Mouse (Mus musculus): ENCODE measurements at regions not wholly inside any gene's neighbourhood (a gene's known extent, or its start where the extent isn't known, plus 50 kb on each side); places are given as distances from the start of the nearest gene placed in this dataset.

DNA sequence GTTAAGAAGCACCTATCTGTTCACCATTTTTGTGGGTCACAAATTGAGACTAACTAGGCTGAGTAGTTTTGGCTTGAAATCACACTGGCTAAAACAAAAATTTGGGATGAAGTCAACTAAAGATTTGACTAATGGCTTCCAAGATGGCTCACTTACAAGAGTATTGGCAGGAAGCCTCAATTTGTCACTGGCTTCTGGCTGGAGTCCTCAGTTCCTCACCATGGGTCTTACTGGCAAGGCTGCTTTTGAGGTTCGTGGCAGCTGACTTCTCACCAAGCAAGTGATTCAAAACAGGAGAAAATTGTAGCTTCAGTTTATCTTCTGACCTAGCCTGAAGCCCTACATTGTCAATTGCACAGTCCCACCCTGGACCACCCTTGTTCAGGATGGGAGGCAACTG, 250.0 kb upstream of the Nbea start:
- peak; percentile 72 for DNase-seq (ENCODE audit: low read depth, low spot score)

DNA sequence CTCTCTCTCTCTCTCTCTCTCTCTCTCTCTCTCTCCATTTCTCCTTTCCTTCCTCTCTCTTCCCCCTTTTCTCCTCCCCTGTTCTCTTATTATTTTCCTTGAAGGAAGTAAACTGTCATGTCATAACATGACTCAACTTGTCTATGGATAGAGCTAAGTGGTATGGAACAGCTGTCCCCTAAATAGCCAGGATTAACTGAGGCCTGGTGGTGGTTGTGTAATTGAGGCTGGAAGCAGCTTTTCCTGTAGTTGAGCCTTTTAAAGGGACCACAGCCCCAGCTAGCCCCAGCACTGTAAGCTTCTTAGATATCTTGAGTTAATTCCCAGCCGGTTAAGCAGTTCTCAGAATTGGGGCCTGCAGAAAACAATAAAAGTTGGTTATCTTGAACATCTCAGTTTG, 243.7 kb upstream of the Nbea start:
- DNase-seq (ENCODE audit: low read depth, low spot score) = no peak

DNA sequence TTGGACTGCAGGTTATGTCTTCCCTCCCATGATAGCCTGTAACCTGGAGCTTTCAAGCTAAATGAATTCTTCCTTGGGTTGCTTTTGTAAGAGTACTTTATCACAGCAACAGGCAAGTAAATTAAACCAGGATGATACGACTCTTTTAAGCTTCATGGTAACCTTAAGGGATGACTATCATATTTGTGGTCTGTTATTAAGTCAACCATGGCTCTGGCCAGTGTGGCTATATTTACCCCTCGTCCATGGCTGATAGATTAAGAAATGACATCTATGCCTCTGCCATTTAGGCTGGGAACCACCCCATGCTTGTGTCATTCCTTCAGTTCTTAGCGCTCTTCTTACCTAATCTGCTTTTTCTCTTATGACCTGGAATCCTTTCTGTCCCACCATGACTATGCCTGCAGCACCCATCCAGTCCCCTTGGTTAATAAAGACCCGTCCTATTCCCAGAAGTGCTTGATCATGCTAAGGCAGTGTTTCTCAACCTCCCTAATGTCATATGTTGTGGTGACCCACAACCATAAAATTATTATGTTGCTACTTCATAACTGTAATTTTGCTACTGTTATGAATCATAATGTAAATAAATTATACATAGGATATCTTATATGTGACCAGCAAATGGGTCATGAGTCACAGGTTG, 214.5 kb upstream of the Nbea start:
- no peak for DNase-seq (ENCODE audit: low read depth, low spot score)

- no peak for DNase-seq (ENCODE audit: low read depth, low spot score)
Measured at GRCm38 (mm10) chr3:56393134-56393533, 209.6 kb upstream of the Nbea start.

GRCm38 (mm10) chr3:56380316-56380715, 196.8 kb upstream of the Nbea start:
- DNase-seq (ENCODE audit: low read depth, low spot score) = no peak

DNA sequence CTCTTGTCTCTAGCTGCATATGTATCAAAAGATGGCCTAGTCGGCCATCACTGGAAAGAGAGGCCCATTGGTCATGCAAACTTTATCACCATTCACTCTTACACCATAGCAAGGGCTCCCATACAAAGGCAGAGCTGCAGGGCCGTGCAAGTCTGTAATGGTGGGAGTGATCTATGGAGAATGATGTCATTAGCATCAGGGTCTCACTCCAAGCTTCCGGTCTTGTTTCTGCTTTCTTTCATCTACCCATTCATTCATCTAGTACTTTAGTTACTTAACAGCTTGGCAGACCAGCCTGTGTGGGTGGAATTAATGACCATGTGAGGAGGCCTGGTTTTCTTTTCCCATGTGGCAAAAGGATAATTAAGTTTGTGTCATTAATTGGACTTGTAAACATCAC, 196.0 kb upstream of the Nbea start:
- DNase-seq (ENCODE audit: low read depth, low spot score) = no peak

DNA sequence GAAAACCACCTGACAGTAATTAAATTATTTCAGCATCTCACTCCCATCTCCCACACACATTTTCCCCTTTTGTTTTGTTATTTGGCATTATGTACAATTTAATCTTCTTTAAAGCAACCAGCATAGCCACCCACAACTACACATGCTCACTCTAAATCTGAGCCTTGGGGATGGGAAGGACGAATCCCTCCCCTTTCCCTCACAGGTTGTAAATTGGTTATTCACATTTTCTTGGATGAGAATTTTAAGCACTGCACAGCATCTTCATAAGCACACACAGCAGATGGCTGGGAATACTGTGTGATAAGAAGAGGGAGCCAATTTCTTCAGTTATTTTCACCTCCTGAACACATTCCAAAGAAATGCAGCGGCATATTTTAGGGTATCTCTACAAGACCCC, 179.0 kb upstream of the Nbea start:
- peak; percentile 89 for DNase-seq (ENCODE audit: low read depth, low spot score)

DNA sequence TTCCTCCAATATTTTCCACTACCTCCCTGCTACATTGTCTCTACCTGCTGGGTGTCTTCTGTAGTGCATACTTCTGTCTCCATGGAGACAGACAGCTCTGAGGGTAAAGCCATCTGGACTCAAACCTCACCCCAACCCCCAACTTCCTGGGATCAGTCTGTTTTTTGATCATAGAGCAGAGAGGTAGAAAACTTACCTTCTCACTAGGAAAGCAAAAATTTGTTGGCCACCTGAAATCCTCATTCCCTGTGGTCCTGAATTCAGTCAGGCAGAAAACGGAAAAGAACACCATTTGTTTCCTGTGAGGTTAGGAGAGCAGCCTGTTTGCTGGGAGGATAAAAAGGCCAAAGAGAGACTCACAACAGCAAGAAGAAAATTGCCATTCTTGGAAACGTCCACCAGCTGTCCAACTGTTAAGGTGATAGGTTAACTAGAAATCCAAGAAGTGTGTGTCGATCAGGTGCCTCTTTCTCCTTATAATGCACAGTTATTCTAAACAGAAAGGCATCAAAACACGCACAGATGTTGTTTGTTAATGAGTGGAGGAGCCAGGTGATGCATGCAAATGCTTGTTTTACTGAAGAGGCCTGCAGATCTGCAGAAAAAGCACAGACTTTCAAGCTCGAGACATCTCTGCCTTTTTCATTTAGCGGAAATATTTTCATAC, 173.7 kb upstream of the Nbea start:
- peak; percentile 80 for DNase-seq (ENCODE audit: low read depth, low spot score)

DNA sequence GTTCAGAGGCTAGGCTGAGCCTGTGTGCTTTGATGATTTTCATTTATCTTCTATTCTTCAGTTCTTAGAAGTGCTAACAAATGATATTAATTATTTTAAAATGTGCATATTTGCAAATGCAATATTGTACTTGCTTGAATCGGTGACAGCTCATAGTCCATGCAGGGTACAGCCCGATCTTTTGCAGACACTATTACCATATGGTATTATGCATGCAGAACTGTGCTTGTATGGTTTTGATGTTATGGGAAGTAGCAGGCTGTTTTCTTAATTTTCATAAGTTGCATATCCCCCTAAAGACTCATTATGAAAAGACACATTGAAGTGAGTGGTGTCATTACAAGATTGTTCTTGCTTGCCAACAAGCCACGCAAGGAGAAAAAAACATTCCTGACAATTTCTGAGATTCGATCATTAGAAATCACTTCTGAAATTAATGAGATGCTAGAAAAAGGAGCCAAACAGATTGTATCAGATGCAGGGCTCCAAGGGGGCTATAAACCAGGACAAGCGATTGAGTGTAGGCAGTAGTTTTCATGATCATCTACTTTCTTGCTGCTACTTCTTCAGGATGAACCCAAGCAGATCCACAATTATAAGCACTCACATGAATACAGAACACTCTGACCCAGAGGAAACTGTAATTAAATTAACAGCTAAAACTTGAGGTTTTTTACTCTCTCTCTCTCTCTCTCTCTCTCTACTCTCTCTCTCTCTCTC, 172.8 kb upstream of the Nbea start:
- DNase-seq (ENCODE audit: low read depth, low spot score) = no peak

Measured in brain, adult 2 months (tissue).